Mouse (Mus musculus) megakaryocyte, embryonic 14.5 days (primary cell): ENCODE measurements around the gene Gm16253.

Experiments used
- FLI1 ChIP-seq: IDR thresholded peaks from 2 replicates; pipeline ENCODE4 v1.6.1; 2012; ENCODE audit warnings: low read length, inconsistent platforms, mixed read lengths
- GATA1 ChIP-seq: IDR thresholded peaks from 3 replicates; pipeline ENCODE4 v1.6.1; 2012; ENCODE audit warnings: mixed read lengths, low read length, inconsistent platforms, borderline replicate concordance

GRCm38 (mm10) chr3:96556651-96557635 lies 19.8 kb upstream of the Gm16253 start:
- TF ChIP-seq FLI1: no peak
- no peak for TF ChIP-seq GATA1
